Mouse (Mus musculus) heart, embryonic 11.5 days (tissue): ENCODE measurements around the gene Pigl. TPM values are rescaled to one million over a fixed set of nuclear protein-coding genes. Genes with fewer than 3 reads are reported as not detected.
"Not testable (repeated sequence)": the region's sequence is repeated elsewhere in the genome, so short reads cannot be mapped to it uniquely, and the experiment has no call there.

Source experiments
- ATAC-seq: fragments of 200-750 bp; cut with Nextera tagmentation; replicated peaks from 2 replicates; pipeline ENCODE4 v1.8.0; 2017; ENCODE audit warnings: moderate library complexity; ENCODE audit not compliant: insufficient number of reproducible peaks, low FRiP score, low TSS enrichment
- H3K27ac ChIP-seq: fragments of 300-500 bp; sonication (generic); 2 replicates; pipeline ENCODE4 v1.5.1; 2014; ENCODE audit warnings: mild to moderate bottlenecking, low read depth, low read length
- H3K27me3 ChIP-seq: fragments of 300-500 bp; sonication (generic); 2 replicates; pipeline ENCODE4 v1.6.1; 2014; ENCODE audit warnings: mild to moderate bottlenecking, low read length, mixed read lengths; ENCODE audit not compliant: control insufficient read depth, insufficient read depth
- H3K36me3 ChIP-seq: fragments of 300-500 bp; sonication (generic); 2 replicates; pipeline ENCODE4 v1.6.1; 2014; ENCODE audit warnings: mild to moderate bottlenecking, low read length, moderate library complexity, mixed read lengths; ENCODE audit not compliant: control insufficient read depth, insufficient read depth
- H3K4me1 ChIP-seq: fragments of 300-500 bp; sonication (generic); 2 replicates; pipeline ENCODE4 v1.6.1; 2014; ENCODE audit warnings: low read length; ENCODE audit not compliant: control insufficient read depth, insufficient read depth
- H3K4me2 ChIP-seq: fragments of 300-500 bp; sonication (generic); 2 replicates; pipeline ENCODE4 v1.6.1; 2014; ENCODE audit warnings: mild to moderate bottlenecking, moderate library complexity
- H3K4me3 ChIP-seq: fragments of 300-500 bp; sonication (generic); 2 replicates; pipeline ENCODE4 v1.5.1; 2014; ENCODE audit warnings: low read depth, low read length
- H3K9ac ChIP-seq: fragments of 300-500 bp; sonication (generic); 2 replicates; pipeline ENCODE4 v1.6.1; 2014; ENCODE audit warnings: mild to moderate bottlenecking, low read depth, low read length, moderate library complexity
- H3K9me3 ChIP-seq: fragments of 300-500 bp; sonication (generic); replicated peaks from 2 replicates; pipeline ENCODE4 v1.6.1; 2016; ENCODE audit warnings: low read length; ENCODE audit not compliant: control insufficient read depth
- WGBS: fragments of 180-500 bp; shearing (Covaris S2); extraction: QIAGEN DNeasy Blood & Tissue Kit; methylation state at CpG from one replicate; pipeline ENCODE4 v1.1.7; 2014; ENCODE audit not compliant: insufficient replicate concordance; 5-methylcytosine and 5-hydroxymethylcytosine counted together
- polyA plus RNA-seq: library from polyadenylated mRNA; unstranded; fragments of >200 nt; fragmentation: Nextera tagmentation; extraction: Ambion mirVana; gene quantifications from 2 replicates; pipeline ENCODE4 v1.2.1, GENCODE M21; 2014

The Pigl gene
- polyA plus RNA-seq, 1 experiment from 2014 or later: 14.0 TPM

DNA sequence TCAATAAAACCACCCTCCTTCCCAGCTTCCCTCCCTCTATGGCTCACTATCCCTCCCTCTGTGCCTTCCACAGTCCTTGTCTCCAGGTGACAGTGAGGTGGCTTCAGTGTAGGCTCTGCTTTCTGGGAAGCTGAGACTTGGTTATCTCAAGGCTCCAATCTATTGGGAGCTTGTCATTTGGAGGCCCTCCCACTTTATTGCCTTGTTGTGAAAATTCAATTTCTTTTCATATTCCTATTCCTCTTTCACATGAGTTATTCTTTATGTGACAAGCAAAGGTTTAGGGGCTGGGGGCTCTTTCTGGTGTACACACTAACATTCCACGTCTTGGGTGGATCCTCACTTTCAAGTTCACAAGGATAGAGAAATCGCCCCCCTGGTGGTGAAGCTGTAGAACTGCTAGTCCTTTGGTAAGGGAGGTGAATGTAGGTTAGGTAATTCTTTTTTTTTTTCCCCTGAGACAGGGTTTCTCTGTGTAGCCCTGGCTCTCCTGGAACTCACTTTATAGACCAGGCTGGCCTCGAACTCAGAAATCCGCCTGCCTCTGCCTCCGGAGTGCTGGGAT is 38.0 kb downstream of the Pigl start:
- WGBS: 43% methylated on average over 5 of the region's 5 CpGs
- H3K9ac ChIP-seq: no peak overlapping the region
- H3K36me3 ChIP-seq: no peaks in the 10 kb centered on the region
- no peaks in the 10 kb centered on the region for H3K9me3 ChIP-seq
- no peak overlapping the region for H3K4me2 ChIP-seq
- H3K4me3 ChIP-seq: no peak overlapping the region
- peaks cover 14% of the 10 kb centered on the region for H3K4me1 ChIP-seq
- ATAC-seq: no peak
- H3K27me3 ChIP-seq: no peaks in the 10 kb centered on the region
- H3K27ac ChIP-seq: no peak overlapping the region

DNA sequence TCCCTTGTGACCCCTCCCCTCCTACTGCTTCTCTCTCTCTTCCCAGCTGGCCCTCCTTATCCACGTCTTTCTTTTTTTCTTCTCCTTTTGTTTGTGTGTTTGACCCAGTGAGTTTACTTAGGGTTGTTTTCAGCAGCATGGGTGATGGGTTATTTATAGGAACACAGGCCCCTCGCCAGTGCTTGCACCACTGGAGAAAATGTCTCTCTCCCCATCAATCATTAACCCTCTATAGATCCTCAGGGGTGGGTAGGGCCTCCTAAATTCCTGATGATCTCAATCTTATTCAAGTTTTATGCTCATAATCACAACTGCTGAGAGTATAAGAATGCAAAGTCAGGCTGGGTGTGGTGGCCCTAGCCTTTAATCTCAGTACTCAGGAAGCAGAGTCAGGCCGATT is 38.9 kb downstream of the Pigl start:
- Histone ChIP-seq H3K36me3 (no peaks in the 10 kb centered on the region), H3K4me2 (no peak overlapping the region)
- 53% methylated on average over 3 of the region's 3 CpGs for WGBS

DNA sequence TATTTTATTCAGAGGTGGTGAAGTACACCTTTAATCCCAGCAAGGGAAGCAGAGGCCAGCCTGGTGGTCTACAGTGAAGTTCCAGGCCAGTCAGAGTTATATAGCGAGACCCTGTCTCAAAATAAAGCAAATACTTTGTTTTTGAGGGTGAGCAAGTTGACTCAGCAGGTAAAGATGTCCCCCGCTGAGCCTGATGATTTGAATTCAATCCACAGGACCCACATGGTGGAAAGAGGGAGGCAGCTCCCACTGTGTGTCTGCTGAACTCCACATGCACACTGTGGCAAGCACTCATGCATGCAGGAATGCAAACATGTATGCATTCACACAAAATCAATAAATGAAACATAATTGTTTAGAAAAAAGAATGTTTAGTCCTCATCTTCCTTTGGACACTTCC is 40.5 kb downstream of the Pigl start:
- Histone ChIP-seq H3K9me3 (no peaks in the 10 kb centered on the region), H3K36me3 (no peaks in the 10 kb centered on the region), H3K4me3 (no peak overlapping the region), H3K9ac (no peak overlapping the region), H3K4me2 (no peak overlapping the region), H3K4me1 (peaks cover 14% of the 10 kb centered on the region), H3K27ac (no peak overlapping the region), H3K27me3 (no peaks in the 10 kb centered on the region)
- 87% methylated on average over 2 of the region's 2 CpGs for WGBS
- no peak for ATAC-seq

More for the DNA sequence above, 38.9 kb downstream of the Pigl start:
- Histone ChIP-seq H3K27ac (no peak overlapping the region), H3K27me3 (no peaks in the 10 kb centered on the region), H3K4me3 (no peak overlapping the region), H3K9ac (no peak overlapping the region), H3K4me1 (peaks cover 14% of the 10 kb centered on the region), H3K9me3 (no peaks in the 10 kb centered on the region)
- no peak for ATAC-seq

- Histone ChIP-seq H3K27me3 (no peaks in the 10 kb centered on the region), H3K4me1 (peaks cover 2% of the 10 kb centered on the region; the same call in 1 of the 2 replicates), H3K36me3 (no peaks in the 10 kb centered on the region), H3K9me3 (no peaks in the 10 kb centered on the region), H3K27ac (no peak overlapping the region), H3K9ac (no peak overlapping the region), H3K4me2 (no peak overlapping the region), H3K4me3 (no peak overlapping the region)
- ATAC-seq: no peak
- 78% methylated on average over 2 of the region's 2 CpGs for WGBS
These were observed 42.3 kb downstream of the Pigl start for GRCm38 (mm10) chr11:62500529-62500928.

GRCm38 (mm10) chr11:62507683-62508082 is 49.4 kb downstream of the Pigl start:
- H3K4me2 ChIP-seq: no peak overlapping the region
- H3K27me3 ChIP-seq: no peaks in the 10 kb centered on the region
- H3K9me3 ChIP-seq: no peaks in the 10 kb centered on the region
- H3K36me3 ChIP-seq: no peaks in the 10 kb centered on the region; the same call in 1 of the 2 replicates
- no peak overlapping the region for H3K9ac ChIP-seq
- 85% methylated on average over 4 of the region's 4 CpGs for WGBS
- H3K4me3 ChIP-seq: no peak overlapping the region
- no peak for ATAC-seq
- no peaks in the 10 kb centered on the region for H3K4me1 ChIP-seq
- H3K27ac ChIP-seq: no peak overlapping the region

GRCm38 (mm10) chr11:62508365-62508764 is 50.1 kb downstream of the Pigl start:
- 95% methylated on average over 13 of the region's 13 CpGs for WGBS

DNA sequence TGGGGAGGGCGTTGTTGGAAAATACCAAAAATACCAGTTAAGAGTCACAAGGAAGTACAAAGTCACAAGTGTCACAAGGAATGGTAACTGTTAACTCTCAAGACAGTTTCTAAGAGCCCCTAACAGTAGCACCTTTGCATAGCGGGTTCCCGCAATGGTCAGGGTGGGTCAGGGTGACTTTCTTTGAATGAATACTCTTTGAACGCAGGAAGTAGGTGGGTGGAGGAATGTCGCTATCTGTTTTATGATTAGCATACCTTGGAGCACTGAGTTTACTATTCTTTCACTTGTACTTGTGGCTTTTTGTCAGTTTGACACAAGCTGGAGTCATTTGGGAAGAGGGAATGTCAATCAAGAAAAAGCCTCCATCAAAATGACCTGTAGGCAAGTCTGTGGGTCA is 50.6 kb downstream of the Pigl start:
- H3K9me3 ChIP-seq, H3K4me1 ChIP-seq, H3K27me3 ChIP-seq, H3K4me2 ChIP-seq, H3K4me3 ChIP-seq, H3K36me3 ChIP-seq, H3K27ac ChIP-seq, ATAC-seq, H3K9ac ChIP-seq: not testable (repeated sequence)
- WGBS: 87% methylated on average over 5 of the region's 5 CpGs

More at GRCm38 (mm10) chr11:62508365-62508764, 50.1 kb downstream of the Pigl start:
- not testable (repeated sequence) for H3K9ac ChIP-seq, H3K9me3 ChIP-seq, H3K4me3 ChIP-seq, ATAC-seq, H3K36me3 ChIP-seq, H3K27ac ChIP-seq, H3K4me2 ChIP-seq, H3K4me1 ChIP-seq, H3K27me3 ChIP-seq

DNA sequence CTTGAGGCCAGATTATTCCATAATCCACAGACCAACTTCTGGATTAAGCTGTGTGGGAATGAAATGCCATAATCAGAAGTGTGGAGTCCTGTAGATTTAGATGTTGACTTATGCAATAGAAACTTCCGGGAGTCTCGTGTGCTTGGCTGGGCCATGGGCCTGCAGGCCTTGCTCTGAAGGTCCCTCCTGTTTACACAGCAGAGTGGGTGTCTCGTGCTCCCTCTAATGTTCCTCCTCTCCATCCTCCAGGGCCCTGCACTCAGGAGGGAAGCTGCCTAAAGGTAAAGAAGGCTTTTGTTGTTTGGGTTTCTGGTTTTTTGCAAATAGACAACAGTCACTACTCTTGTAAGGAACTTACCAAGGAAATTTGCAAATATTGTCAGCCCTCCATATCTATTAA is 51.3 kb downstream of the Pigl start:
- Histone ChIP-seq H3K4me2 (no peak overlapping the region), H3K9ac (no peak overlapping the region), H3K36me3 (no peaks in the 10 kb centered on the region; the same call in 1 of the 2 replicates), H3K9me3 (no peaks in the 10 kb centered on the region), H3K27ac (no peak overlapping the region), H3K4me3 (no peak overlapping the region), H3K4me1 (no peaks in the 10 kb centered on the region), H3K27me3 (no peaks in the 10 kb centered on the region)
- no peak for ATAC-seq
- 71% methylated on average over 3 of the region's 3 CpGs for WGBS

DNA sequence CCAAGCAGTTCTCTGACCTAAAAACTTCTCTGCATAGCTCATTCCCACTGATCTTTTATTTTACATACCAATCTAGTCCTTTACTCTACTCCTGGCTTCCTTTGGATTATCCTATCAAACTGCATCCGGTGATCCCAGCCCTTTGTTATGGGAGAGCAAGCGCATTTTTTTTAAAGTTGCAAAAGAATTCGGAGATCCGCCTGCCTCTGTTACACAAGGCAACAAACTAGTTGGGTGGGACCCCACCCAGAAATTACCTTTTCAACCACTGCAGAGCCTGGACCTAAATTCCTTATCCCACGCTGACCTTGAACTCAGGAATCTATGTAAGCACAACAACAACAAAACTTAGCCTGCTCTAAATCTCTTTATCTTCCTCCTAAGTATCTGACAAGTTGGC is 52.7 kb downstream of the Pigl start:
- Histone ChIP-seq H3K9me3 (no peaks in the 10 kb centered on the region), H3K4me3 (no peak overlapping the region), H3K36me3 (no peaks in the 10 kb centered on the region; the same call in 1 of the 2 replicates), H3K27me3 (no peaks in the 10 kb centered on the region), H3K4me2 (no peak overlapping the region), H3K27ac (no peak overlapping the region), H3K4me1 (no peaks in the 10 kb centered on the region), H3K9ac (no peak overlapping the region)
- WGBS: 79% methylated on average over 5 of the region's 5 CpGs
- no peak for ATAC-seq
